Mouse (Mus musculus) monocyte, adult 2 months (primary cell): Measurements from ENCODE around the gene Ifna2.
A peak's percentile ranks its signal among the peaks of the same experiment; 100 is the strongest.

Source experiments
- DNase-seq, 2 experiments: peaks; one replicate each; pipeline ENCODE4 v3.0.0; 2022; ENCODE audit warnings: low spot score in 2 of 2, low read depth in 1 of 2

Ifna2 gene

GRCm38 (mm10) chr4:88683812-88684211 is at the start of gene Ifna2:
TSS of gene Ifna2 (minus strand) at chr4:88683912.
- no peak for DNase-seq

GRCm38 (mm10) chr4:88727324-88727723 is 43.6 kb upstream of the Ifna2 start:
- DNase-seq, result no peak

GRCm38 (mm10) chr4:88726727-88727126 is 43.0 kb upstream of the Ifna2 start:
- DNase-seq, result no peak

GRCm38 (mm10) chr4:88723497-88724090 is 39.9 kb upstream of the Ifna2 start:
- DNase-seq, result no peak

- DNase-seq, result peak; percentile 67 to 78
Observed at GRCm38 (mm10) chr4:88721791-88722721, 38.3 kb upstream of the Ifna2 start, which contains the start of the genes Gm26566 and Klhl9. TSS of gene Gm26566 (plus strand) at chr4:88721805. TSS of gene Klhl9 (minus strand) at chr4:88722465.

- no peak for DNase-seq
Observed at GRCm38 (mm10) chr4:88718715-88719114, 35.0 kb upstream of the Ifna2 start.

- no peak for DNase-seq
Observed at GRCm38 (mm10) chr4:88715059-88715458, 31.3 kb upstream of the Ifna2 start.

GRCm38 (mm10) chr4:88714281-88714680 is 30.6 kb upstream of the Ifna2 start:
- DNase-seq, result no peak

- DNase-seq, result peak in 1 of 2 experiments; percentile 20
Observed at GRCm38 (mm10) chr4:88707128-88707826, 23.6 kb upstream of the Ifna2 start.

- no peak for DNase-seq
Observed at GRCm38 (mm10) chr4:88705924-88706323, 22.2 kb upstream of the Ifna2 start.

- DNase-seq, result no peak
Observed at GRCm38 (mm10) chr4:88699301-88699700, 15.6 kb upstream of the Ifna2 start.

GRCm38 (mm10) chr4:88698781-88699180 is 15.1 kb upstream of the Ifna2 start:
- DNase-seq, result no peak

- DNase-seq, result no peak
Observed at GRCm38 (mm10) chr4:88697753-88698152, 14.0 kb upstream of the Ifna2 start.

GRCm38 (mm10) chr4:88697108-88697507 is 13.4 kb upstream of the Ifna2 start:
- DNase-seq, result no peak

GRCm38 (mm10) chr4:88696237-88696884 is 12.6 kb upstream of the Ifna2 start:
- peak; percentile 20 to 49 for DNase-seq

- DNase-seq, result no peak
Observed at GRCm38 (mm10) chr4:88693392-88693791, 9.7 kb upstream of the Ifna2 start.

GRCm38 (mm10) chr4:88692537-88692936 is 8.8 kb upstream of the Ifna2 start:
- DNase-seq, result no peak

- DNase-seq, result no peak
Observed at GRCm38 (mm10) chr4:88691259-88691658, 7.5 kb upstream of the Ifna2 start, which contains the start of gene Ifnab. TSS of gene Ifnab (minus strand) at chr4:88691359.

GRCm38 (mm10) chr4:88681353-88681752 is 2.4 kb downstream of the Ifna2 start:
- DNase-seq, result no peak

GRCm38 (mm10) chr4:88680362-88680761 is 3.4 kb downstream of the Ifna2 start:
- no peak for DNase-seq

GRCm38 (mm10) chr4:88676824-88677223 is 6.9 kb downstream of the Ifna2 start, which contains the start of gene Ifna16:
TSS of gene Ifna16 (minus strand) at chr4:88676924.
- no peak for DNase-seq
